Mouse (Mus musculus): ENCODE data around the gene Atp2a3. TPM values are rescaled to one million over a fixed set of nuclear protein-coding genes. Genes with fewer than 3 reads are reported as not detected.
A peak's percentile ranks its signal among the peaks of the same experiment; 100 is the strongest.

Gene Atp2a3
- polyA plus RNA-seq, 1 experiment from 2014 or later: 0.59 TPM

- H3K9ac ChIP-seq (ENCODE audit: low read length): no peak overlapping the region
- H3K9me3 ChIP-seq (ENCODE audit: control insufficient read depth, low read length): no peaks in the 10 kb centered on the region
- H3K4me2 ChIP-seq: no peak overlapping the region
- ATAC-seq (ENCODE audit: low FRiP score): no peak
- H3K36me3 ChIP-seq (ENCODE audit: control insufficient read depth, insufficient read depth, low read length): no peaks in the 10 kb centered on the region
- H3K27me3 ChIP-seq (ENCODE audit: control insufficient read depth, insufficient read depth, low read length): no peaks in the 10 kb centered on the region
- DNase-seq (ENCODE audit: low spot score, missing footprints): peak; percentile 62
- no peak overlapping the region for H3K4me3 ChIP-seq (ENCODE audit: low read depth, low read length)
- 70% methylated on average over 11 of the region's 11 CpGs for WGBS
- H3K4me1 ChIP-seq (ENCODE audit: control insufficient read depth, insufficient read depth, low read length): no peaks in the 10 kb centered on the region
- H3K27ac ChIP-seq (ENCODE audit: low read depth, low read length): no peak overlapping the region
These were observed 46.9 kb downstream of the Atp2a3 start for GRCm38 (mm10) chr11:73007698-73008481.

DNA sequence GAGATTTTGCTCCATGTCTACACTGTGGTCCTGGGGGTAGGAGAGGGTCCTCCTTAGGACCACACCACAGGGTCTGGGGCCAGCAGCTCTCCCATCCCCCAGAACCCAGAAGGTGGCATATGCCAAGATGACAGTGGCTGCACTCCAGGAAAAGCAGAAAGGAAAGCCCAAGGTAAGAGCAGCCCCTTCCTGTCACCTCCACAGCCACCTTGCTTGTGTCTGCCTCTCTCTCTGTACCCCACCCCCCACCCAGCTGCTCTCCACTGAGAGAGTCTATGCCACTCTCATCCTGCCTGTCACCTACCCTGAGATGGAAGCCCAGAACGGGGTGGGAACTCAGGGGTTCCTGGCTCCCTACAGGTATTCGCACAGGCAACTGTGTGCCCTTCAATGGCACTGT lies 47.9 kb downstream of the Atp2a3 start:
- Histone ChIP-seq H3K4me3 (ENCODE audit: low read depth, low read length) (no peak overlapping the region), H3K4me1 (ENCODE audit: control insufficient read depth, insufficient read depth, low read length) (no peaks in the 10 kb centered on the region), H3K4me2 (no peak overlapping the region), H3K27me3 (ENCODE audit: control insufficient read depth, insufficient read depth, low read length) (no peaks in the 10 kb centered on the region), H3K9me3 (ENCODE audit: control insufficient read depth, low read length) (no peaks in the 10 kb centered on the region), H3K27ac (ENCODE audit: low read depth, low read length) (no peak overlapping the region), H3K36me3 (ENCODE audit: control insufficient read depth, insufficient read depth, low read length) (no peaks in the 10 kb centered on the region), H3K9ac (ENCODE audit: low read length) (no peak overlapping the region)
- ATAC-seq (ENCODE audit: low FRiP score) (no peak), DNase-seq (ENCODE audit: low spot score, missing footprints) (no peak)
- WGBS: 74% methylated on average over 2 of the region's 2 CpGs

GRCm38 (mm10) chr11:73009531-73010274 lies 48.7 kb downstream of the Atp2a3 start:
- no peak overlapping the region for H3K4me2 ChIP-seq
- no peaks in the 10 kb centered on the region for H3K27me3 ChIP-seq (ENCODE audit: control insufficient read depth, insufficient read depth, low read length)
- no peak overlapping the region for H3K27ac ChIP-seq (ENCODE audit: low read depth, low read length)
- no peak for ATAC-seq (ENCODE audit: low FRiP score)
- no peak for DNase-seq (ENCODE audit: low spot score, missing footprints)
- no peaks in the 10 kb centered on the region for H3K36me3 ChIP-seq (ENCODE audit: control insufficient read depth, insufficient read depth, low read length)
- no peak overlapping the region for H3K9ac ChIP-seq (ENCODE audit: low read length)
- no peaks in the 10 kb centered on the region for H3K4me1 ChIP-seq (ENCODE audit: control insufficient read depth, insufficient read depth, low read length)
- H3K4me3 ChIP-seq (ENCODE audit: low read depth, low read length): no peak overlapping the region
- no peaks in the 10 kb centered on the region for H3K9me3 ChIP-seq (ENCODE audit: control insufficient read depth, low read length)
- 58% methylated on average over 13 of the region's 13 CpGs for WGBS

GRCm38 (mm10) chr11:73013981-73014380 lies 53.0 kb downstream of the Atp2a3 start:
- H3K27me3 ChIP-seq (ENCODE audit: control insufficient read depth, insufficient read depth, low read length): peaks cover 2% of the 10 kb centered on the region; the same call in 1 of the 2 replicates
- no peaks in the 10 kb centered on the region for H3K36me3 ChIP-seq (ENCODE audit: control insufficient read depth, insufficient read depth, low read length)
- ATAC-seq (ENCODE audit: low FRiP score): no peak
- H3K27ac ChIP-seq (ENCODE audit: low read depth, low read length): no peak overlapping the region
- no peak for DNase-seq (ENCODE audit: low spot score, missing footprints)
- WGBS: 67% methylated on average over 5 of the region's 5 CpGs
- no peaks in the 10 kb centered on the region for H3K9me3 ChIP-seq (ENCODE audit: control insufficient read depth, low read length)
- H3K4me1 ChIP-seq (ENCODE audit: control insufficient read depth, insufficient read depth, low read length): no peaks in the 10 kb centered on the region; the same call in 1 of the 2 replicates
- H3K4me2 ChIP-seq: no peak overlapping the region
- no peak overlapping the region for H3K9ac ChIP-seq (ENCODE audit: low read length)
- no peak overlapping the region for H3K4me3 ChIP-seq (ENCODE audit: low read depth, low read length)

GRCm38 (mm10) chr11:73014831-73015344 lies 53.9 kb downstream of the Atp2a3 start:
- no peaks in the 10 kb centered on the region for H3K36me3 ChIP-seq (ENCODE audit: control insufficient read depth, insufficient read depth, low read length)
- H3K4me2 ChIP-seq: no peak overlapping the region
- H3K9ac ChIP-seq (ENCODE audit: low read length): no peak overlapping the region
- no peaks in the 10 kb centered on the region for H3K9me3 ChIP-seq (ENCODE audit: control insufficient read depth, low read length)
- no peak for DNase-seq (ENCODE audit: low spot score, missing footprints)
- H3K4me3 ChIP-seq (ENCODE audit: low read depth, low read length): no peak overlapping the region
- ATAC-seq (ENCODE audit: low FRiP score): no peak
- H3K4me1 ChIP-seq (ENCODE audit: control insufficient read depth, insufficient read depth, low read length): peaks cover 4% of the 10 kb centered on the region; the same call in 1 of the 2 replicates
- no peak overlapping the region for H3K27ac ChIP-seq (ENCODE audit: low read depth, low read length)
- 88% methylated on average over 4 of the region's 4 CpGs for WGBS
- H3K27me3 ChIP-seq (ENCODE audit: control insufficient read depth, insufficient read depth, low read length): peaks cover 10% of the 10 kb centered on the region

- H3K36me3 ChIP-seq (ENCODE audit: control insufficient read depth, insufficient read depth, low read length): no peaks in the 10 kb centered on the region
- no peak overlapping the region for H3K9ac ChIP-seq (ENCODE audit: low read length)
- WGBS: 84% methylated on average over 5 of the region's 5 CpGs
- DNase-seq (ENCODE audit: low spot score, missing footprints) (peak; percentile 31), ATAC-seq (ENCODE audit: low FRiP score) (no peak)
- no peaks in the 10 kb centered on the region for H3K9me3 ChIP-seq (ENCODE audit: control insufficient read depth, low read length)
- no peak overlapping the region for H3K27ac ChIP-seq (ENCODE audit: low read depth, low read length)
- H3K4me2 ChIP-seq: no peak overlapping the region
- peaks cover 4% of the 10 kb centered on the region; the same call in 1 of the 2 replicates for H3K4me1 ChIP-seq (ENCODE audit: control insufficient read depth, insufficient read depth, low read length)
- peaks cover 17% of the 10 kb centered on the region for H3K27me3 ChIP-seq (ENCODE audit: control insufficient read depth, insufficient read depth, low read length)
- no peak overlapping the region for H3K4me3 ChIP-seq (ENCODE audit: low read depth, low read length)
These were observed 54.6 kb downstream of the Atp2a3 start for GRCm38 (mm10) chr11:73015391-73016102.

DNA sequence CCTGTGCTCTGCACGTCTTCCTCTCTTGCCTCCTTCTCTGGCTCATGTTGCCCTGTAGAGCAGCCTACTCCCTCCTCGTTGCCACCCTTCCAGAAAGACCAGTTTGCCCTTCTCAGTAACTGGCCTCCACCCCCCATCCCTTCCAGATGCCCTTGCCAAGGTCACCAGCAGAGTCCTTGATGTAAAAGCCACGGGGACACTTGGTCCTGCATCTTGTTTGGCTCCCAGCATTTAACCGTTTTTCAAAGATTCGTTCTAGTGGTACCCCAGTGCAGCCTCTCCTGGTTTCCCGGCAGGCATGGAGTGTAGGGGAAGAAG lies 55.1 kb downstream of the Atp2a3 start:
- no peaks in the 10 kb centered on the region for H3K36me3 ChIP-seq (ENCODE audit: control insufficient read depth, insufficient read depth, low read length)
- H3K27me3 ChIP-seq (ENCODE audit: control insufficient read depth, insufficient read depth, low read length): peaks cover 21% of the 10 kb centered on the region
- no peak overlapping the region for H3K9ac ChIP-seq (ENCODE audit: low read length)
- no peak overlapping the region for H3K27ac ChIP-seq (ENCODE audit: low read depth, low read length)
- no peak overlapping the region for H3K4me3 ChIP-seq (ENCODE audit: low read depth, low read length)
- DNase-seq (ENCODE audit: low spot score, missing footprints): no peak
- H3K4me1 ChIP-seq (ENCODE audit: control insufficient read depth, insufficient read depth, low read length): peaks cover 4% of the 10 kb centered on the region; the same call in 1 of the 2 replicates
- no peaks in the 10 kb centered on the region for H3K9me3 ChIP-seq (ENCODE audit: control insufficient read depth, low read length)
- WGBS: 72% methylated on average over 6 of the region's 6 CpGs
- no peak for ATAC-seq (ENCODE audit: low FRiP score)
- H3K4me2 ChIP-seq: no peak overlapping the region

- peak; percentile 98 for DNase-seq (ENCODE audit: low spot score, missing footprints)
- Histone ChIP-seq H3K4me2 (peak within 1 kb of the TSS; percentile 97), H3K27ac (ENCODE audit: low read depth, low read length) (no peak within 1 kb of the TSS), H3K36me3 (ENCODE audit: control insufficient read depth, insufficient read depth, low read length) (no peaks in the 10 kb centered on the region), H3K4me3 (ENCODE audit: low read depth, low read length) (peak within 1 kb of the TSS; percentile 65), H3K9ac (ENCODE audit: low read length) (peak within 1 kb of the TSS; percentile 66), H3K27me3 (ENCODE audit: control insufficient read depth, insufficient read depth, low read length) (peaks cover 26% of the 10 kb centered on the region), H3K4me1 (ENCODE audit: control insufficient read depth, insufficient read depth, low read length) (peaks cover 4% of the 10 kb centered on the region; the same call in 1 of the 2 replicates), H3K9me3 (ENCODE audit: control insufficient read depth, low read length) (no peaks in the 10 kb centered on the region)
- ATAC-seq (ENCODE audit: low FRiP score): peak; percentile 96
- WGBS: under 1% methylated on average over 57 of the region's 57 CpGs
These were observed 57.6 kb downstream of the Atp2a3 start, which contains the start of gene Camkk1 for GRCm38 (mm10) chr11:73018471-73019146. Camkk1 (plus strand) TSS chr11:73019008.
